Mouse (Mus musculus) adrenal gland, postnatal 14 days (tissue): ENCODE measurements around the gene Msi2. TPM values are rescaled to one million over a fixed set of nuclear protein-coding genes. Genes with fewer than 3 reads are reported as not detected.

Source experiments
- DNase-seq: peaks from one replicate; pipeline ENCODE4 v3.0.0; 2021; ENCODE audit warnings: mixed read lengths
- long read RNA-seq, 2 experiments: library from polyadenylated mRNA; stranded (forward); transcript quantifications; one replicate each; pipeline ENCODE4 v2.0.0; 2021
- total RNA-seq: library from RNA; stranded (reverse); gene quantifications from 2 replicates; pipeline ENCODE4 v1.2.3, GENCODE M21; 2021

The Msi2 gene
- total RNA-seq = 181 and 193 TPM in 2 replicates
- long read RNA-seq, experiment 1, partial matches to known transcripts = 2 of 15 reads
- long read RNA-seq, experiment 1, other reads (novel, unspliced or antisense) = 12 of 15 reads
- long read RNA-seq, experiment 2, partial matches to known transcripts = 1 of 13 reads
- long read RNA-seq, experiment 2, other reads (novel, unspliced or antisense) = 12 of 13 reads

DNA sequence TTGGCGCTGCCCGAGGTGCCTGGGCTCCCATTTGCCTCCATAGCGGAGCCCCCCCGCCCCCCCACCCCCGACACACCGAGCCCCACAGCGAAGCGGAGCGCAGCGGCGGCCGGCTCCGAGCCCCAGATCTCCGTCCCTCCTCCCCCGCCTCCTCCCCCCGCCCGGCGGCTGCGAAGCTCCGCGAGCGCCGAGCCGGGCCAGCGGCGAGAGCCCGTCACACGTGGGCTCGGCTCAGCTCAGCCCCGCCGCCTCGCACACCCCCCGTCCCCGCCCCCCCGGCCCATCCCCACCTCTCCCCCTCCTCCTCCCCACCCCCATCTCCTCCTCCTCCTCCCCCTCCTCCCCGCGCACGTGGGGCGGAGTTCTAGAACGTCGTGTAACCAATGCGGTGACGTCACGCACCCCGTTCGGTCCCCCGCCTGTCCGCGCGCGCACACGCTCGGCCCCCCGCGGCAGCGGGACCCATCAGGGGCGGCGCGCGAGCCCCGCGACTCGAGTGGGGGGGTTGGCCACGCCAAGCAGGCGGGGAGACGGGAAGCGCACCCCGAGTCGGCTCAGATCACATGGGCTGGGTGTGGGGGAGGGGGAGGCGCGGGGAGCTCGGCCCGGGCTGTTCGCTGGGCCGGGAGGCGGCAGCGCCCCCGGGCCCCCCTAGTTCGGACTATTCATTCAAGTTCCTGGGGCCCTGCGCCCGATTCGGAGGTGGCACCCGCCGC lies at the start of gene Msi2:
Msi2 (minus strand) TSS at position 464 of the 716 bp plus-strand sequence.
- peak; percentile 96 for DNase-seq

DNA sequence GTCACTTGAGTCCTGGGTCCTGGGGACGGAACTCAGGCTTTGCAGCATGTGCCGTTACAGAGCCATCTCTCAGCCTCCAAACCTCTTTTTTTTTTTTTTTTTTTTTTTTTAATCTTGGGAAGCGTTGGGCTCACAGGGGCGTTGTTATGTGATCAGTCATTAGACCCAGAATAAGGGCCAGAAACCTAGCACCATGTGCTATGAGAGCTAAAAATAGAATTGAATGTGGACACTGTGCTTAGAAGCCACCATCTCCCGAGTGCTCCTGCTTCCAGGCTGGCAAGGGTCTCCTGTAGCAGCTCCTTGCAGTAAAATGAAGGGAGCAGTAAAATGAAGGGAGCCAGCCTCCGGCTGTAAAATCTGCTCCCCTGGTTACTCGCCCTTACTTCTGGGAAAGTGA lies 47.3 kb upstream of the Msi2 start:
- DNase-seq = no peak

DNA sequence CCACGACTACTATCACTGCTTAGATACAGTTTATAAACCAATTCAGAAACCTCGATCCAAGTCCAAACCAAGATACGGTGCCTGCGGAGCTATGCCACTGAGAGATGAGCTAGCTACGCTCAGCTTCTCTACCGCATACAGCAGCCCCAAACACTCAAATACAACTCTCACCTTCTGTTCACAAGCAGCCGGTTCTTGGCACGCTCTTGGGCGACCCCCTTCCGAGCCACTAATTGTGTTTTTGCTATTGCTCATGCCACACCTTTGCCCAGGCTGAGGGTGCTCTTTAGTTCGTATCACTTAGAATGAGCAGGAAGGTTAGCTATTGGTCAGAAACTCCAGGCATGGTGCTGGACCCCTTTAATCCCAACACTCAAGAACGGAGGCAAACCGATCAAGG lies 45.1 kb upstream of the Msi2 start:
- DNase-seq = no peak

DNA sequence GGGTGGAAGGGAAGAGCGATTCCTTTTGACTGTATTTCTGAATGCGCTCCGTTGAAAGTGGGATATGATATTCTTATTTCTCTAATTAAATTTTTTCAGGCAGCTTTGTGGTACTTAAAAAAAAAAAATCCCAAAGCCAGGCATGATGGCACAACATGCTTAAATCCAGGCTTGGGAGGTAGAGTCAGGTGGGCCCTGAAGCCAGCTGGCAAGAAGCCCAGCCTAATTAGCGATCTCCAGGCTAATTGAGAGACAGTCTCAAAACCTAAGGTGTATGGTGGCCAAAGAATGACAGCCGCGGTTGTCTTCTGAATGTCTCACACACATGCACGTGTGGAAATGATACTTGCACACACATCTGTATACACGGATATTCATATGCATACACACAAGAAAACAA lies 41.2 kb upstream of the Msi2 start:
- no peak for DNase-seq

DNA sequence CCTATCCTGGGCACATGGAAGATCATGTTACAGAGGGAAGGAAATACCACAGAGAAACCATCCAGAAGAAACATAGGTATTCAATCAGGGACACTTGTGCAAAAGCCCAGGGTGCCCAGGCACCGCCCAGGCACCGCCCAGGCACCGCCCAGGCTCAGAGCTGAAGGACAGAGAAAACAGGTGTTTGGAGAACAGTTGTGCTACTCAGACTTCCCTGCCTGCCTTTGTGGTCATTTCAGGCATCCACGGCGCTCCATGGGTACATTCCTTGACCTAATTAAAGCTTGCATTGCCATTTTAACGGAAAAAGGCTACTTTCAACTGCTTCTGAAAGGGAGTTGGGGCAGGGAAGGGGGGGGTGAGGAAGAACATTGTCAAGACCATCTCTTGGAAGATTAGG lies 40.1 kb upstream of the Msi2 start:
- DNase-seq = no peak

DNA sequence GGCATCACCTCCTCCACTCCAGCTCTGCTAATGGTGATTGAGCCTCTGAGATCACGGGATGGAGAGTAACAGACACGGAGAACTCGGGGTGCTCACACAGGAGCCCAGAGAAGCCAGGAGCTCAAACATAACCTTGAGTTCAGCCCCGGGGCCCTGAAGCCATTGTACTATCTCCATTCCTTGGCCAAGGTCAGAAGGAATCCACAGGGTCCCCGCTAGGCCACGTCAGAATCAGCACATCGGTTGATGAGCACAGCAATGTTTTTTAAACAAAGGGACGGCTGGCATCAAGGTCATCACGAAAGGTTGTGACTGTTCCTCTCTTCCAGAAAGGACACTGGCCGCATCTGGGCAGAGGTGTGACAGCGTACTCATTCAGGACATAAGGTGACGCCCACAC lies 27.0 kb upstream of the Msi2 start:
- DNase-seq = peak; percentile 21

DNA sequence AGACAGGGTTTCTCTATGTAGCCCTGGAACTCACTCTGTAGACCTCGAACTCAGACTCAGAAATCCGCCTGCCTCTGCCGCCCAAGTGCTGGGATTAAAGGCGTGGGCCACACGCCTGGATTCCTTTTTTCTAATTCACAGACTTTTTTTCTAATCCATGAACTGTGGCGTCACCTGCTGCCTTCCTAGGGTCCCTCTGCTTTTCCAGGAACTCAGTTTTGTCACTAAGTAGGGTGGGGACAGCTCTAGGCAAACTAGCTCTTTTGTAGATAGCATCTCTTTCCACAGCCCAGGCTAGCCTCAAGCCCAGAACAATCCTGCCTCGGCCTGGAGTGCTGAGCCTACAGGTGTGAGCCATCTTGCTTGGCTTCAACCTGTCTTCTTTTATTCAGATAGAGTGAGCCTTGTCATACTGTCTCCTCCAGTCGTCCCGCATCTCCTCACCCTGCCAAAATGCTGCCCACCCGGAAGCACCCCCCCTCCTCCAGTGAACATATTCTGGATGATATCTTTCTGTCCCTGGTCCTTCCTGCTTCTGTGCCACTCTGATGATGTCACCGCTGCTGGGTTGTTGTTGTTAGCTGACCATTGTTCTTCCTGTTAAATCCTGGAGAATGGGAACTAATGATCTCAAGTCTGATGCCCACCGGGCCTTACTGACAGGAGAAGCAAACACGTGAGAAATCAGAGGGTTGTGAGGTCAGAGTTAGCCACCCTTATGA lies 21.4 kb upstream of the Msi2 start:
- DNase-seq = no peak

DNA sequence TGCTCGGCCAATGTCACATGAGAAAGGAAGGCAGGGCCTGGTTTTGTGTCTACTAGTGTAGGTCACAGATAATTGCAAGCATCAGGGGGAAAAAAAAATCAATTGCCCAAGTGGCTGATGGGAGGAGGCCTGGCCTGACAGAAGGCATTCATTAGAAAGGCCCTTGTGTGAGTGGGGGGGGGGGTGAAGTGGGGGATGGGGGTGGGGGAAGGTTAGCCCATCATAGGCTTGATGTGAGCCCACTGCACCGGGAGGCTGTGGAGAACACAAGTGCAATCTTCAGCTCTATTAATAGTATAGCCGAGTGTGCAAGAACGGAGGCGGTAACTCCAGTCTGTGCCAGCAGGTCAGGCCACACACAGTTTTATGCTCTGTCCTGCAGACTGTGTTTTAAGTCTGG lies 11.1 kb upstream of the Msi2 start:
- DNase-seq = no peak

DNA sequence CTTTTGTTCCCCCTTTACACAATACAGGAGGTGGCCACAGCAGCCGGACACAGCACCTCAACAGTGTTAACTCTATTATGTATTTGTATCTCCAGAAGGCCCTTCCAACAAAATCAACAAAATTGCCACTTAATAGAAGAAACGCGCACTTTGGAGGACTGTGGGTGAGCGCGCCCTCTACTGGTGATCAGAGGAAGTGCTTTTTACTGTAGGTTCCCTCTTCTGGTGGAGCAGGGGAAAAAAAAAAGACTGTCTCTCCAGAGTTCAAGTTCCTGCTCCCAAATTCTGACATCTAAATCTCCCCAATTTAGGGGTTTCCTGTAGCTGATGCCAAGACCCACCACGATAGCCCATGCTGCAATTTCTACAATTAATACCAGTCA lies 10.2 kb upstream of the Msi2 start:
- peak; percentile 84 for DNase-seq

DNA sequence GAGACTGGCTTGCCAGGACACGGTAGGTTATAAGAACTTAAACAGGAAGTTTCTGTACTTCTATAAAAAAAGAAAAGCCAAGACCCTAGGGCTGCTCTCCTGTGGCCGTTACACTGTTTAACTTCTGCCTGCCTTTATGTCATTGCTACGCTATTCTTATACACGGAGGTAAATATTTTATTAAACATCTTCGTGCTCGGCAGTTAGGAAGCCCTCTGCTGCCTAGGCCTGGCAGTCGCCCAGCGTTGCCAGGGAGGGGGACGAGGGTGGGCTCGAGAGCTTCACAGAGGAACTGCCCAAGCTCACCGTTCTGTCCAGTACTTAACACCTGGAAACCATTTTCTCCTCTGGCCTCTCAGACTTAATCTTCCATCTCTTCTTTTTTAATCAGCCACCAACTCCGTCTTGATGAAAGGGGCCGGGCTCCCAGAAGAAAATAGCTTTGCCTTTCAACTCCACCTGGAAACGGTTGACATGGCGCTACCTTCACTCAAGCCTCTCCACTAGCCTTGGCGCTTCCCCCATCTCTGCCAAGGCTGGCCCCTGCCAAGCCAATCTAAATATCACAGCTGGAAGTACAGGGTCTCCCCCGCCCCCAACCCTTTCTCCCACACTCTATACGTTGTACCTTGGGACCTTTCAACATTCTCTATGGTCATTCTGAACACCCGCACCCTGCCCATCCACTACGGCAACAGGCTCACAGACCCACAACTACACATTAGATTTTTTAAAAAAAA lies 9.6 kb upstream of the Msi2 start:
- DNase-seq = no peak

DNA sequence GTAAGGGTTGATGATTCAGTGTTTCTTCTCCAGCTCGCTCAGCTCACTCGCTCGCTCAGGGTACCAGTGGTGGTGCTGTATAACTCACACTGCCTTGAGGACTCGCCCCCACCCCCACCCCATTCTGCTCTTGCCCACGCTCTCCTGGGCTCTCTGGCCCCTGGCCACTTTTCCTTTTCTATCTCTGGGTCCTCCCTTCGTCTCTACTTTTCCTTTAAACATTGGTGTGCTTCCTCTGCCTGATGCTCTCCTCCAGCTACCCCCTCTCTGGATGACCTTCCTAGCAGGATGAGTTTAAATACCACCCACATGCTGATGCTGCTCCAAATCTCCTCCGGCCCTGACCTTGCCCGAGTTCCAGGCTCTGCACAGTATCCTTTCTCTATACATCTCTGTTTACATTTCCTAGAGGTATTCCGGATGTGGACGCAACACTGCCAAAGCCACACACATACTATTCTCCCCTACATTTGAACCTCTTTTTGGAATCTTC lies 2.9 kb upstream of the Msi2 start:
- DNase-seq = peak; percentile 41

DNA sequence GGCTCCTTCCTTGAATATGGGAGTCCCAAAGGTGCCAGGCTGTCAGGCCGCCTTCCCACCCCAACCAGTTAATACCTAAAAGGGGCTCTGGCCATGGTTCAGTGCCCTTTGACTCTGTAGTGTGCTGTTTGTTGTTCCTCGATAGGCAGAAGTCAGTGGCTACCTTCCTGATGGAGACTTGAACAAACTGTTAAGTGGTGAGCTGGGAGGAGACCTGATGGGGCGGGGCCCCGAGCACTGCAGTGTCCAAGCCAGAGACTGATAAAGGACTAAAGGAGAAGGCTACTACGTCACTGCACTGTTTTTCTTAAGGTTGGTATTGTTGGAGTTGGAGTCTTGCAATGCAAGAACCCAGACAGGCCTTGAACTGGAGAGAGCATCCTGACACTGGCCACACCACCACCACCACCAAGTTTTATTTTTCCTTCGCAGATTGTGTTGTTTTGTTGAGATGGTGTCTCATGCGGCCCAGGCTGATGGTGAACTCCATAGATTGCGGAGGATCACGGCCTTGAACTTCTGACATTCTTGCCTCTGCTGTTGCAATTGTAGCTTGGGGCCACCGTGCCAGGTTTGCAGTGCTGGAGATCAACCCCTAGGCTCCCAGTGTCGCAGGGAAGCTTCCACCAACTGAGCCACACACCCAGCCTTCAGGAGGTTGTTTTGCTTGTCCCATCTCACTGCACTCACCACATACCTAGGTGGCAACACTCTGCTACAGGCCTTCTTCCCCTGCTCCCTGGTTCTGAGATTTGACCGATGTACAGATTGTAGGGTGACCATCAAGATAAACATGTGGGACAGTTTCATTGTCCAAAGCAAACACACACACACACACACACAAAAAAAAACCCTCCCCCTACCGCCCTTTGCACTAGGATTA lies 2.2 kb upstream of the Msi2 start:
- peak; percentile 18 for DNase-seq

DNA sequence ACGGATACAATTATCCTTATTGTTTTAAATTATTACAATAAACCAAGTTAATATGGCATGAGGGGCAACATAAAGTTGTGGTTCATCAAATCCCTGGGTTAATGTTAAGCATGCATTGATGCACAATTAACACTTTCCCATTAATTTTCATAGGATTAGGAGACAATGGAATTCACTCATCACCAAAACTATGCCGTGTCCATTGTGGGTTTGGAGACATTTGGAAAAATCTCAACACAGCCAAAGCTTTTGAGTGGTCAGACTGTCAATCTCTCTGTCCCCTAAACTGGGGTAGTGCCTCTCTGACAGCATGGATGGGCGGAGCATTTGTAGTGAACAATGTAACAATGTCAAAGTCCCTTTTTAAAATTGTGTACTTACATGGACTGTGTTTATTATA lies 1.3 kb upstream of the Msi2 start:
- no peak for DNase-seq

DNA sequence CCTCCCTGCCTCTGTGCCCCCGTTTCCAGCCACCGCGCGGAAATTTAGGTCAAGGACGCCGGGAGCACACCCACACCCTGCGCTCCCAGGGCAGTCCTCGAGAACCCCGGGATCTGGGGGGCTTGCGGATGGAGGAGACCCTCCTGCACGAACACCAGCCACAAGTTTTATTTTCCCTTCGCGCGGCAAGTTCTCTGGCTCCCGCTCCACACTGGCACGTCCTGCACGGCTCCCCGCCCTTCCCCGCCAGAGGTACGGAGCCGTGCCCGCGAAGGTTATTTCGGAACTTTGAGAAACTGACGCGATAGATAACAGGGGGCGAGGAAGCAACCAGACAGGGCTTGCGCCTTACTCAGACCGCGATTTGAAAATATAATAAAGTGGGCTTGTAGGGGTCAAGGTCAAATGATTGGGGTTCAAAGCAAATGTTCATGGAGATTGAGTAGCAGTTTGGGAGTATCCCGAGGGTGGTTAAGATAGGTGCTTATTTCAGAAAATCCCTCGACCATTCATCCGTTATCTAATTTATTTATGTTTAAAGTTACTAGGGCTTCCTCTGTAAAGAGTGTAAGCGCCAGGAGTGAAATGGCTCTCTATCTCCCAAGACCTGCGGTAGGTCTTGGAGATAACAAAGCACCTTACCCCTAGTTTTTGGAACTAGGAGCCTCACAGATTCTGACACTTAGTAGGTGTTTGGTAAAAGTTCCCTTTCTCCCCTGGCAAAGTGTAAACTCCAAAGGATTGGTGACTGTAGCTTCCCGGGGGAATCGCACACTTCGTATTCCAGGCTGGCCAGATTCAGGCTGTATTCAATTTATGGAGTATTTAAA lies 668 bp upstream of the Msi2 start:
- peak; percentile 73 for DNase-seq

DNA sequence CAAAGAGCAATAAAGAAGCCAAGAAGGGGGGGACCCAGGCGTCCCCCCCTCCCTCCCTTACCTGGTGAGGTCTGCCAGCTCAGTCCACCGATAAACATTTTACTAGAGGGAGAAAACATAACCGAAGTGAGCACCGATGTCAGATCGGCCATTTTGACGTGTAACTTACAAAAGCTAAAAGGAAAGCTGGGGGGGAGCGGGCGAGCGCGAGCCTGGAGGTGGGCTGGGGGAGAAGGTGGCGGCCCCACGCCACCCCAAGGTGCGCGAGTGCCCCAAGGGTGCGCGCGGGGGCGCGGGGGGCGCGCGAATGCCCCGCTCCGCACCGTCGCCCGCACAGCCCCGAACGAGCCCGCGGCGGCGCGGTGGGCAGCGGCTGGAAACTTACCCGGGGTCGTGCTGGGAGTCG lies 666 bp downstream of the Msi2 start:
- no peak for DNase-seq

DNA sequence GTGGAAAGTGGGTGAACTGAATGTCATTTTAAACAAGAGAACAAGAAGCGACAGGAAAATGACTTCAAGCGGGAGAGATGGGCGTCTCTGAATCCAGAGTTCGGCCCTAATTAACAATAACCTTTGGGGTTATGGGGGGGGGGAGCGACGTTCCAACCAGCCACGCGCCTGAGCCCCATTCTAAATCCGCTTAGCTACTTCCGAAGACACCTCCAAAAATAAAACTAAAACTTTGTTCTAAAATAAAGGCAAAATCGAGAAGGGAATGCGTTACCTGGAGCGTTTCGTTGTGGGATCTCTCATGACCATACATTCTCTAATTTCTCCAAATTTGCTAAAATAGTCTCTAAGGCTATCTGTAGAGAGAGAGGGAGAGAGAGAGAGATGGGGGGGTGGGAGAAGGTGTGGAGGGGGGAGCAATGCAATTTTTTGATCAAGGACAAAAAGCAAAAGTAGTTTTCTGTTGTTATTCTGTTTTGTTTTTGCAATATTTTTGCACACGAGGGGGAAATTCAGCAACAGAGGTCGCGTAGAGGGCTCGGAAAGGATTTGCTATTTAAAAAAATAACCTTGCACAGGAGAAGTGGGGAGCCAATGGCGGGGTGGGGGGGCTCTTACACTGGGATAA lies 1.2 kb downstream of the Msi2 start:
- no peak for DNase-seq

DNA sequence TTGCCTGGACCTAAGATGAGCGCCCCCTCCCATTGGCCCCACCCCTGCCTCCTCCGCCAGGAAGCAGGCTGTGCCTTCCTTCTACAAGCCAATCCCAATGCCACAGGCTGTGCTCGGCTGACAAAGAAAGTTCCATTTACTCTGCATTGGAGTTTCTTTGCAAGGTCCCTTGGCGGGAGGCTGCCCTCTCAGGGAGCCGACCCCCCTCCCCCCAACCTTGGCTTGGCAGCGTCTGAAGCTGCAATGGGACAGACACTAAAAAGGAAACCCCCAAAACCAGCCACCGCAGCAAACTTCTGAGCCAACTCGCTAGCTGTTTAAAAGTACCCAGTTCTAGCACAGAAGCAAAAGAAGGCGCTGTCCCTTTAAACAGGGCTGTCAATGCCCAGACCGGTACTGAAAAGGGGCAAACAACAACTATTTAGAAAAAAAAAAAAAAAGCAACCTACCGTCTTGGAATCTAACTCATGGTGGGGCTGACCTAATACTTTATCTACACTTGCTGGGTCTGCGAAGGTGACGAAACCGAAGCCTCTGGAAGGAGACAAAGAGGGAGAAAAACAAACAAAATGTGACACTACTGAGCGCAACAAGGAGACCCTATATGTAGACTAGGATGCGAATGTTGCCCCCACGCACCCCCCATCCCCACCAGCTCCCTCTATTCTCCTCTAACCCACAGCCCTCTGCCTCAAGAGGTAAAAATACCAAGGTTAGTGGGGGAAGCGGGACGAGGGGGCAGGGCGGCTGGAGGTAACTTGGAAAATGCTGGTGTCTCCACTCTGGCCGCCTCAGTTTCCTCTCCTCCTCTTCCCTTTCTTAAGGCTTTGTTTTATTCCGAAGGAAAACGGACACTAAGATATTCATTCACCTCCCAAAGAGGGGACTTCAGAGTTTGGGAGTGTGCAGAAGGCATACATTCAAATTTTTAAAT lies 2.0 kb downstream of the Msi2 start:
- peak; percentile 56 for DNase-seq

DNA sequence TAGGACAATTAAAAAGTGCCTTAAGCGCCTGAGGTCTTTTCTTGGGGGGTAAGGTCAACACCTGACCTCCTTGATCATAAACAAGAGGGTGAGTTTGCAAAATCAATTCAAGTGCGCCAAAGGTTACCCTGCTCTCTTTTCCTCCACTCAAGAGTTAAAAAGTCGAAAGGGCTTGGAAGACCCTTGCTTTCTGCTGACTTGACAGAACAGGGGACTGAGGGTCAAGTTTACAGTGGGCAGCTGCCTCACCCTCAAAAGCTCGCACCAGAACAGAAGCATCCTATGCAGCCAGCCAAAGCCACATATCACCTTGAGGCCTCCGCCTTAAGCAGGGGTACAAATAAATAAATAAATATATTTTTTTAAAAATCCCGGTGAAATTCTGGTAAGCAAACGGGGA lies 3.0 kb downstream of the Msi2 start:
- DNase-seq = no peak

DNA sequence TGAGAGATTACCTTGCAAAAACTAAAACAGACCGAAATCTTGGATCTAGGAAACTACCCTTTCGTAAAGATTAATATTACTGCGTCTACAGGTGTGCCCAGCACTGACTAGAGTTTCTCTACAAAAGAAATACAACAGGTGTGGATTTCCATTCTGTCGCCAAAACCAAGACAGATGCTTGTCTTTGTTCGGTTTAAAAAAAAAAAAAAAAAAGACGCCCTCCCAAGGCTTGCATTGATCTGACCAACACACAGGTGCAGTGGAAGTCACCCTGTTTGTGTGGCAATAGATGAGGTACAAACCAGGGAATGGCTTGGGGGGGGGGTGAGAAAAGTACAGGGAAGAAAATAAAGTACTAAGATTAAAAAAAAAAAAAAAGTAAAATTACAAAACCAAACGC lies 4.2 kb downstream of the Msi2 start:
- DNase-seq = no peak
